Mouse (Mus musculus) intestine, embryonic 14.5 days (tissue): ENCODE measurements around the gene Dst. TPM values are rescaled to one million over a fixed set of nuclear protein-coding genes. Genes with fewer than 3 reads are reported as not detected.
A peak's percentile ranks its signal among the peaks of the same experiment; 100 is the strongest.

Source experiments
- ATAC-seq: fragments of 200-750 bp; cut with Nextera tagmentation; replicated peaks from 2 replicates; pipeline ENCODE4 v1.8.0; 2017; ENCODE audit warnings: low read depth, moderate number of reproducible peaks, moderate TSS enrichment, moderate library complexity; ENCODE audit not compliant: low FRiP score, low TSS enrichment
- DNase-seq: peaks from one replicate; pipeline ENCODE4 v3.0.0-alpha.2; 2018; ENCODE audit warnings: low spot score
- H3K27ac ChIP-seq: fragments of 300-500 bp; sonication (generic); 2 replicates; pipeline ENCODE4 v1.5.1; 2014; ENCODE audit warnings: low read depth, mild to moderate bottlenecking, control low read depth
- H3K27me3 ChIP-seq: fragments of 300-500 bp; sonication (generic); replicated peaks from 2 replicates; pipeline ENCODE4 v1.6.1; 2014; ENCODE audit warnings: low read length, control low read depth; ENCODE audit not compliant: control insufficient read depth, insufficient read depth
- H3K36me3 ChIP-seq: fragments of 300-500 bp; sonication (generic); 2 replicates; pipeline ENCODE4 v1.6.1; 2014; ENCODE audit warnings: low read length, control low read depth; ENCODE audit not compliant: control insufficient read depth, insufficient read depth
- H3K4me1 ChIP-seq: fragments of 300-500 bp; sonication (generic); replicated peaks from 2 replicates; pipeline ENCODE4 v1.6.1; 2014; ENCODE audit warnings: low read length, control low read depth, mixed read lengths; ENCODE audit not compliant: control insufficient read depth, insufficient read depth
- H3K4me2 ChIP-seq: fragments of 300-500 bp; sonication (generic); 2 replicates; pipeline ENCODE4 v1.6.1; 2014; ENCODE audit warnings: low read length
- H3K4me3 ChIP-seq: fragments of 300-500 bp; sonication (generic); 2 replicates; pipeline ENCODE4 v1.5.1; 2014; ENCODE audit warnings: low read depth, low read length, control low read depth, mixed read lengths
- H3K9ac ChIP-seq: fragments of 300-500 bp; sonication (generic); 2 replicates; pipeline ENCODE4 v1.6.1; 2014; ENCODE audit warnings: mild to moderate bottlenecking, low read length
- H3K9me3 ChIP-seq: fragments of 300-500 bp; sonication (generic); 2 replicates; pipeline ENCODE4 v1.6.1; 2016; ENCODE audit warnings: low read length, control low read depth; ENCODE audit not compliant: control insufficient read depth
- WGBS: fragments of 180-500 bp; shearing (Covaris S2); extraction: QIAGEN DNeasy Blood & Tissue Kit; methylation state at CpG from one replicate; pipeline ENCODE4 v1.1.7; 2014; 5-methylcytosine and 5-hydroxymethylcytosine counted together
- polyA plus RNA-seq: library from polyadenylated mRNA; unstranded; fragments of >200 nt; fragmentation: Nextera tagmentation; extraction: Ambion mirVana; gene quantifications from 2 replicates; pipeline ENCODE4 v1.2.1, GENCODE M21; 2014

Gene Dst
- polyA plus RNA-seq, 1 experiment from 2014 or later, result 27.7 TPM

- Histone ChIP-seq H3K4me2 (no peak overlapping the region), H3K4me1 (0 out of 2 replicates have a peak, but pooled peaks cover 7% of the 10 kb centered on the region), H3K9me3 (0 out of 2 replicates have a peak, but pooled peaks cover 2% of the 10 kb centered on the region), H3K36me3 (no peaks in the 10 kb centered on the region), H3K9ac (no peak overlapping the region), H3K27ac (no peak overlapping the region), H3K27me3 (no peaks in the 10 kb centered on the region), H3K4me3 (no peak overlapping the region)
- ATAC-seq, result no peak
- WGBS, result 44% methylated on average over 8 of the region's 8 CpGs
- no peak for DNase-seq
Measured at GRCm38 (mm10) chr1:34107076-34107475, 199.1 kb downstream of the Dst start.

GRCm38 (mm10) chr1:34109599-34110210 lies 201.7 kb downstream of the Dst start:
- DNase-seq (no peak), ATAC-seq (no peak)
- Histone ChIP-seq H3K4me1 (no peaks in the 10 kb centered on the region), H3K36me3 (no peaks in the 10 kb centered on the region), H3K27ac (no peak overlapping the region), H3K4me3 (no peak overlapping the region), H3K4me2 (no peak overlapping the region), H3K27me3 (no peaks in the 10 kb centered on the region), H3K9ac (no peak overlapping the region), H3K9me3 (no peaks in the 10 kb centered on the region)
- 54% methylated on average over 6 of the region's 6 CpGs for WGBS

- DNase-seq, result no peak
- 41% methylated on average over 2 of the region's 2 CpGs for WGBS
Measured at GRCm38 (mm10) chr1:34110862-34111261, 202.8 kb downstream of the Dst start.

GRCm38 (mm10) chr1:34111954-34112353 lies 203.9 kb downstream of the Dst start:
- no peak for DNase-seq
- no peaks in the 10 kb centered on the region for H3K36me3 ChIP-seq
- ATAC-seq, result no peak
- no peak overlapping the region for H3K27ac ChIP-seq
- no peak overlapping the region for H3K9ac ChIP-seq
- WGBS, result 93% methylated on average over 2 of the region's 2 CpGs
- H3K27me3 ChIP-seq, result no peaks in the 10 kb centered on the region
- H3K4me2 ChIP-seq, result no peak overlapping the region
- no peaks in the 10 kb centered on the region for H3K9me3 ChIP-seq
- H3K4me3 ChIP-seq, result no peak overlapping the region
- H3K4me1 ChIP-seq, result no peaks in the 10 kb centered on the region; the same call in 1 of the 2 replicates

More at GRCm38 (mm10) chr1:34110862-34111261, 202.8 kb downstream of the Dst start:
- H3K4me2 ChIP-seq, result no peak overlapping the region
- H3K4me1 ChIP-seq, result no peaks in the 10 kb centered on the region
- no peak for ATAC-seq
- no peaks in the 10 kb centered on the region for H3K27me3 ChIP-seq
- no peaks in the 10 kb centered on the region for H3K9me3 ChIP-seq
- no peak overlapping the region for H3K9ac ChIP-seq
- no peak overlapping the region for H3K4me3 ChIP-seq
- H3K36me3 ChIP-seq, result no peaks in the 10 kb centered on the region
- no peak overlapping the region for H3K27ac ChIP-seq

GRCm38 (mm10) chr1:34116444-34116843 lies 208.4 kb downstream of the Dst start:
- H3K36me3 ChIP-seq, result no peaks in the 10 kb centered on the region
- H3K4me3 ChIP-seq, result no peak overlapping the region
- no peak overlapping the region for H3K9ac ChIP-seq
- peaks cover 11% of the 10 kb centered on the region; the same call in 1 of the 2 replicates for H3K4me1 ChIP-seq
- H3K27ac ChIP-seq, result no peak overlapping the region
- ATAC-seq, result no peak
- H3K9me3 ChIP-seq, result no peaks in the 10 kb centered on the region
- no peaks in the 10 kb centered on the region for H3K27me3 ChIP-seq
- 55% methylated on average over 11 of the region's 11 CpGs for WGBS
- H3K4me2 ChIP-seq, result no peak overlapping the region
- no peak for DNase-seq

GRCm38 (mm10) chr1:34117056-34117455 lies 209.0 kb downstream of the Dst start:
- H3K36me3 ChIP-seq, result no peaks in the 10 kb centered on the region
- ATAC-seq (no peak), DNase-seq (no peak)
- no peaks in the 10 kb centered on the region for H3K9me3 ChIP-seq
- no peak overlapping the region for H3K4me3 ChIP-seq
- no peak overlapping the region for H3K27ac ChIP-seq
- H3K9ac ChIP-seq, result no peak overlapping the region
- H3K27me3 ChIP-seq, result no peaks in the 10 kb centered on the region
- WGBS, result 83% methylated on average over 9 of the region's 9 CpGs
- peaks cover 17% of the 10 kb centered on the region for H3K4me1 ChIP-seq
- H3K4me2 ChIP-seq, result no peak overlapping the region

- Histone ChIP-seq H3K4me3 (no peak overlapping the region), H3K4me2 (no peak overlapping the region), H3K9me3 (no peaks in the 10 kb centered on the region), H3K27ac (no peak overlapping the region), H3K9ac (no peak overlapping the region), H3K4me1 (peaks cover 18% of the 10 kb centered on the region), H3K27me3 (no peaks in the 10 kb centered on the region), H3K36me3 (no peaks in the 10 kb centered on the region)
- no peak for ATAC-seq
- 27% methylated on average over 3 of the region's 3 CpGs for WGBS
- DNase-seq, result no peak
Measured at GRCm38 (mm10) chr1:34117709-34118108, 209.7 kb downstream of the Dst start.

GRCm38 (mm10) chr1:34120066-34120465 lies 212.0 kb downstream of the Dst start:
- no peak overlapping the region for H3K9ac ChIP-seq
- peaks cover 18% of the 10 kb centered on the region for H3K4me1 ChIP-seq
- 72% methylated on average over 6 of the region's 6 CpGs for WGBS
- no peaks in the 10 kb centered on the region for H3K27me3 ChIP-seq
- DNase-seq (no peak), ATAC-seq (no peak)
- H3K27ac ChIP-seq, result peak overlapping the region; percentile 27; the same call in 1 of the 2 replicates
- H3K36me3 ChIP-seq, result no peaks in the 10 kb centered on the region
- no peaks in the 10 kb centered on the region for H3K9me3 ChIP-seq
- no peak overlapping the region for H3K4me2 ChIP-seq
- H3K4me3 ChIP-seq, result no peak overlapping the region

GRCm38 (mm10) chr1:34120602-34121001 lies 212.6 kb downstream of the Dst start:
- Histone ChIP-seq H3K9ac (peak overlapping the region; percentile 38; the same call in 1 of the 2 replicates), H3K36me3 (no peaks in the 10 kb centered on the region), H3K27ac (peak overlapping the region; percentile 87), H3K27me3 (no peaks in the 10 kb centered on the region), H3K4me1 (peaks cover 18% of the 10 kb centered on the region), H3K4me3 (peak overlapping the region; percentile 35; the same call in 1 of the 2 replicates), H3K4me2 (peak overlapping the region; percentile 57), H3K9me3 (no peaks in the 10 kb centered on the region)
- ATAC-seq (peak; percentile 91), DNase-seq (no peak)
- 36% methylated on average over 6 of the region's 6 CpGs for WGBS
